Mouse (Mus musculus) layer of hippocampus, adult 11-12 months (tissue): ENCODE data around the gene Snx18.

ENCODE experiments used
- DNase-seq: peaks from one replicate; pipeline ENCODE4 v3.0.0; 2022; ENCODE audit warnings: low spot score

Gene Snx18

GRCm38 (mm10) chr13:113597616-113598015 is 20.7 kb downstream of the Snx18 start:
- no peak for DNase-seq

GRCm38 (mm10) chr13:113596821-113597541 is 21.4 kb downstream of the Snx18 start:
- no peak for DNase-seq

GRCm38 (mm10) chr13:113595987-113596386 is 22.4 kb downstream of the Snx18 start:
- DNase-seq: no peak

GRCm38 (mm10) chr13:113595219-113595618 is 23.1 kb downstream of the Snx18 start:
- DNase-seq: no peak

- DNase-seq: no peak
Observed at GRCm38 (mm10) chr13:113594361-113594760, 24.0 kb downstream of the Snx18 start.

GRCm38 (mm10) chr13:113593711-113594110 is 24.7 kb downstream of the Snx18 start:
- no peak for DNase-seq

- DNase-seq: no peak
Observed at GRCm38 (mm10) chr13:113592703-113593200, 25.6 kb downstream of the Snx18 start.

GRCm38 (mm10) chr13:113591336-113591735 is 27.0 kb downstream of the Snx18 start:
- no peak for DNase-seq

GRCm38 (mm10) chr13:113590216-113590615 is 28.1 kb downstream of the Snx18 start:
- no peak for DNase-seq

- no peak for DNase-seq
Observed at GRCm38 (mm10) chr13:113589499-113589898, 28.9 kb downstream of the Snx18 start.

- peak; percentile 68 for DNase-seq
Observed at GRCm38 (mm10) chr13:113587200-113587936, 31.0 kb downstream of the Snx18 start.

GRCm38 (mm10) chr13:113585606-113586005 is 32.8 kb downstream of the Snx18 start:
- DNase-seq: no peak

GRCm38 (mm10) chr13:113584431-113584830 is 33.9 kb downstream of the Snx18 start:
- no peak for DNase-seq

GRCm38 (mm10) chr13:113583563-113583962 is 34.8 kb downstream of the Snx18 start:
- no peak for DNase-seq

- no peak for DNase-seq
Observed at GRCm38 (mm10) chr13:113582024-113582423, 36.3 kb downstream of the Snx18 start.

- DNase-seq: no peak
Observed at GRCm38 (mm10) chr13:113581436-113581835, 36.9 kb downstream of the Snx18 start.

GRCm38 (mm10) chr13:113580400-113580790 is 38.0 kb downstream of the Snx18 start:
- DNase-seq: no peak

- DNase-seq: no peak
Observed at GRCm38 (mm10) chr13:113579788-113580399, 38.5 kb downstream of the Snx18 start.

- no peak for DNase-seq
Observed at GRCm38 (mm10) chr13:113574232-113574631, 44.1 kb downstream of the Snx18 start.

- no peak for DNase-seq
Observed at GRCm38 (mm10) chr13:113573377-113573776, 45.0 kb downstream of the Snx18 start.

- peak; percentile 26 for DNase-seq
Observed at GRCm38 (mm10) chr13:113572046-113572686, 46.2 kb downstream of the Snx18 start.

- DNase-seq: no peak
Observed at GRCm38 (mm10) chr13:113569526-113569925, 48.8 kb downstream of the Snx18 start.
